Mouse (Mus musculus) lung, postnatal 0 days (tissue): ENCODE measurements around the gene Myef2. TPM values are rescaled to one million over a fixed set of nuclear protein-coding genes. Genes with fewer than 3 reads are reported as not detected.
A peak's percentile ranks its signal among the peaks of the same experiment; 100 is the strongest.

Source experiments
- ATAC-seq: fragments of 200-750 bp; cut with Nextera tagmentation; 2 replicates; pipeline ENCODE4 v1.8.0; 2017; ENCODE audit warnings: moderate library complexity
- DNase-seq: peaks from one replicate; pipeline ENCODE4 v3.0.0-alpha.2; 2016; ENCODE audit warnings: low spot score
- H3K27ac ChIP-seq: fragments of 300-500 bp; sonication (generic); 2 replicates; pipeline ENCODE4 v1.5.1; 2014; ENCODE audit warnings: antibody characterized with exemption, mild to moderate bottlenecking, low read length, mixed read lengths
- H3K27me3 ChIP-seq: fragments of 300-500 bp; sonication (generic); replicated peaks from 2 replicates; pipeline ENCODE4 v1.6.1; 2014; ENCODE audit warnings: low read length, mixed read lengths; ENCODE audit not compliant: insufficient read depth
- H3K36me3 ChIP-seq: fragments of 300-500 bp; sonication (generic); 2 replicates; pipeline ENCODE4 v1.6.1; 2014; ENCODE audit warnings: low read length, mixed read lengths; ENCODE audit not compliant: insufficient read depth
- H3K4me1 ChIP-seq: fragments of 300-500 bp; sonication (generic); 2 replicates; pipeline ENCODE4 v1.6.1; 2014; ENCODE audit warnings: antibody characterized with exemption, low read depth, low read length, mixed read lengths; ENCODE audit not compliant: insufficient read depth
- H3K4me2 ChIP-seq: fragments of 300-500 bp; sonication (generic); replicated peaks from 2 replicates; pipeline ENCODE4 v1.6.1; 2014; ENCODE audit warnings: low read depth, mild to moderate bottlenecking, low read length, moderate library complexity, mixed read lengths
- H3K4me3 ChIP-seq: fragments of 300-500 bp; sonication (generic); 2 replicates; pipeline ENCODE4 v1.5.1; 2014; ENCODE audit warnings: low read depth, low read length
- H3K9ac ChIP-seq: fragments of 300-500 bp; sonication (generic); replicated peaks from 2 replicates; pipeline ENCODE4 v1.6.1; 2014; ENCODE audit warnings: low read depth, mild to moderate bottlenecking
- H3K9me3 ChIP-seq: fragments of 300-500 bp; sonication (generic); 2 replicates; pipeline ENCODE4 v1.6.1; 2016; ENCODE audit warnings: low read length, mixed read lengths
- CTCF ChIP-seq: IDR thresholded peaks from 2 replicates; pipeline ENCODE4 v1.5.1; 2016; ENCODE audit warnings: antibody characterized with exemption, mild to moderate bottlenecking
- EP300 ChIP-seq: IDR thresholded peaks from 2 replicates; pipeline ENCODE4 v1.6.1; 2016; ENCODE audit warnings: antibody characterized with exemption, mild to moderate bottlenecking, control low read depth
- WGBS: fragments of 180-500 bp; shearing (Covaris S2); extraction: QIAGEN DNeasy Blood & Tissue Kit; methylation state at CpG from one replicate; pipeline ENCODE4 v1.1.7; 2014; 5-methylcytosine and 5-hydroxymethylcytosine counted together
- polyA plus RNA-seq: library from polyadenylated mRNA; unstranded; fragments of >200 nt; fragmentation: Nextera tagmentation; extraction: Ambion mirVana; gene quantifications from 2 replicates; pipeline ENCODE4 v1.2.1, GENCODE M21; 2015

Gene Myef2
- 35.9 and 37.0 TPM in 2 replicates for polyA plus RNA-seq

DNA sequence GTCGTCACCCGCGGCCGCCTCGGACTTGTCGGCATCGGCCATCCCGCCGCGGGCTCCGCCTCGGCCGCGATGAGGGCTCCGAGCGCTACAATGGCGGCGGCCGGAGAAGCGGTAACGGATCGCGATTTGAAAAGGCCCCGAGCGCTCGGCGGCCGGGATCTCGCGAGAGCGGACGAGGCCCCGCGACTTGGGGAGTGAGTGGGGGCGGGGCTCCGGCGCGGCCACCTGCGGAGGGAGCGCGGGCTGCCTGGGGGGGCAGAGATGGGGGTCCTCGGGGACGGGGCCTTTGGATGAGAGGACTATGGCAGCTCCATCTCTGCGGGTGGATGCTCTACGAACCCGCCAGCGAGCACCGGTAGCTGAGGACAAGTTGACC, at the start of gene Myef2:
Myef2 (minus strand) TSS at position 185 of the 376 bp plus-strand sequence.
- peak within 1 kb of the TSS; percentile 73 for H3K27ac ChIP-seq
- no peak for TF ChIP-seq EP300
- no peak for TF ChIP-seq CTCF
- WGBS = 0% methylated on average over 31 of the region's 48 CpGs
- DNase-seq = peak; percentile 88
- no peaks in the 10 kb centered on the region for H3K36me3 ChIP-seq
- H3K4me1 ChIP-seq = no peaks in the 10 kb centered on the region
- no peaks in the 10 kb centered on the region for H3K27me3 ChIP-seq
- H3K4me2 ChIP-seq = peak within 1 kb of the TSS; percentile 87
- ATAC-seq = peak; percentile 95
- H3K9me3 ChIP-seq = no peaks in the 10 kb centered on the region
- peak within 1 kb of the TSS; percentile 60 for H3K4me3 ChIP-seq
- peak within 1 kb of the TSS; percentile 73 for H3K9ac ChIP-seq

- ATAC-seq = no peak
These were observed 38.6 kb upstream of the Myef2 start for GRCm38 (mm10) chr2:125162012-125162470.

GRCm38 (mm10) chr2:125155504-125155903, 32.0 kb upstream of the Myef2 start:
- Histone ChIP-seq H3K27me3 (no peaks in the 10 kb centered on the region), H3K27ac (peak overlapping the region; percentile 26; the same call in 1 of the 2 replicates), H3K36me3 (no peaks in the 10 kb centered on the region), H3K9ac (no peak overlapping the region), H3K4me2 (no peak overlapping the region), H3K4me1 (no peaks in the 10 kb centered on the region), H3K9me3 (no peaks in the 10 kb centered on the region), H3K4me3 (no peak overlapping the region)
- TF ChIP-seq EP300 = no peak
- TF ChIP-seq CTCF = no peak
- WGBS = 7% methylated on average over 2 of the region's 2 CpGs
- ATAC-seq (no peak), DNase-seq (no peak)

More at GRCm38 (mm10) chr2:125162012-125162470, 38.6 kb upstream of the Myef2 start:
- no peaks in the 10 kb centered on the region for H3K4me1 ChIP-seq
- no peaks in the 10 kb centered on the region for H3K36me3 ChIP-seq
- DNase-seq = no peak
- no peaks in the 10 kb centered on the region for H3K9me3 ChIP-seq
- TF ChIP-seq CTCF (no peak), EP300 (no peak)
- no peak overlapping the region for H3K9ac ChIP-seq
- no peak overlapping the region for H3K27ac ChIP-seq
- no peak overlapping the region for H3K4me3 ChIP-seq
- 70% methylated on average over 4 of the region's 4 CpGs for WGBS
- H3K27me3 ChIP-seq = no peaks in the 10 kb centered on the region
- no peak overlapping the region for H3K4me2 ChIP-seq

DNA sequence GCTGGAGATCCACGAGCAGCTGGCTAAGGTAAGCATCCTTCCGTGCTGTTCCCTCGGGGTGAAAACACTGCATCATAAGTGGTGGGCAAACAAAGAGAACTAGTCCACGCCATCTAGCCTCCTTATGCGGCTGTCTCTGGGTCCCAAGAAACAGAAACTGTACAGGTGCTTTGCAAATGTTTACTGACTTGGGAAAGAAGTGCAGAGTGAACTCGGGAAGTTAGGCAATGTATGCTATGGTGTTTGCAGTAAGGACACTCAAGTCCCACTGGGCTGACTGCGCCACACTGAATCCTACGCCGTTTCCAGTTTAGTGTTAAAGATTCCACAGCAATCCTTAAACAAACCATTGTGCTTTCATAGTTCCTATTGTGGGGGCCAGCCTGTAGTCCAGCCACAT, 30.8 kb upstream of the Myef2 start:
- Histone ChIP-seq H3K27me3 (no peaks in the 10 kb centered on the region), H3K4me3 (no peak overlapping the region), H3K27ac (peak overlapping the region; percentile 43; the same call in 1 of the 2 replicates), H3K4me1 (no peaks in the 10 kb centered on the region), H3K4me2 (peak overlapping the region; percentile 8; the same call in 1 of the 2 replicates), H3K36me3 (no peaks in the 10 kb centered on the region), H3K9me3 (no peaks in the 10 kb centered on the region), H3K9ac (no peak overlapping the region)
- DNase-seq = peak; percentile 89
- peak; percentile 95 for ATAC-seq
- 52% methylated on average over 9 of the region's 9 CpGs for WGBS
- peak; percentile 23; the same call in 1 of the 2 replicates for TF ChIP-seq EP300
- no peak for TF ChIP-seq CTCF

DNA sequence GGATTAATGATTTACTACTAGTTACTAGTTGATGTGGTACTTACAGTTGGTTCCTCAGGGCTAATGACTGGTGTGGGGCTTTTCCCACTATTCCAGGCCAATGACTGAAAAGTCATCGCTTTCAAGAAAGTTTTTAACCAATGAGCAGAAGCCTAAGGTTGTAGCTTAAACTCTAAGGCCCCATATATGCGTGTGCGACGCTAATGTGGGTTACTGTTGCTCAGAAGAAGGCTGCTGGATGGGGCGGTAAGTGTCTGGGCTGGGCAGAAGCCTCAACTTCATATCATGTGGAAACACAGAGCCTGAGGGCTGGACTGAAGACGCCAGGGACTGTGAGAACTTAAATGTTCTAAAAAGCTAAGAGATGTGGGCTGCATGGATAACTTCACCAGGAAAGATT, 28.9 kb upstream of the Myef2 start, which contains the start of gene Slc12a1:
Slc12a1 (plus strand) TSS at position 118 of the 400 bp plus-strand sequence.
- Histone ChIP-seq H3K36me3 (no peaks in the 10 kb centered on the region), H3K27ac (no peak within 1 kb of the TSS), H3K4me2 (no peak within 1 kb of the TSS), H3K9ac (no peak within 1 kb of the TSS), H3K27me3 (no peaks in the 10 kb centered on the region), H3K9me3 (no peaks in the 10 kb centered on the region), H3K4me1 (no peaks in the 10 kb centered on the region), H3K4me3 (no peak within 1 kb of the TSS)
- no peak for TF ChIP-seq EP300
- no peak for TF ChIP-seq CTCF
- no peak for ATAC-seq
- DNase-seq = no peak
- 84% methylated on average over 6 of the region's 6 CpGs for WGBS

GRCm38 (mm10) chr2:125142336-125142735, 18.9 kb upstream of the Myef2 start:
- DNase-seq (no peak), ATAC-seq (no peak)
- no peak overlapping the region for H3K9ac ChIP-seq
- H3K4me3 ChIP-seq = no peak overlapping the region
- H3K9me3 ChIP-seq = no peaks in the 10 kb centered on the region
- H3K27me3 ChIP-seq = no peaks in the 10 kb centered on the region
- H3K36me3 ChIP-seq = no peaks in the 10 kb centered on the region
- TF ChIP-seq CTCF = no peak
- no peak for TF ChIP-seq EP300
- H3K27ac ChIP-seq = no peak overlapping the region
- no peak overlapping the region for H3K4me2 ChIP-seq
- no peaks in the 10 kb centered on the region for H3K4me1 ChIP-seq
